ENCODE assay signal across 8 mouse cellular contexts in genomic region chr11:57518751-57519148, GRCm38 (mm10). TPM values are rescaled to one million over a fixed set of nuclear protein-coding genes. Genes with fewer than 3 reads are reported as not detected.
DNase-seq lines count a peak whose midpoint lies in the region; ATAC-seq and TF ChIP-seq lines count a peak whose summit lies in the region.

No protein-coding gene starts in this region.

- no peaks in the 10 kb centered on the region for H3K36me3 ChIP-seq in kidney, postnatal 0 days (ENCODE audit: insufficient read depth, low read length)
- peaks cover 3% of the 10 kb centered on the region; the same call in 1 of the 2 replicates for H3K36me3 ChIP-seq in embryonic facial prominence, embryonic 12.5 days
- H3K36me3 ChIP-seq in limb, embryonic 10.5 days = peaks cover 31% of the 10 kb centered on the region
- peaks cover 6% of the 10 kb centered on the region; the same call in 1 of the 2 replicates for H3K36me3 ChIP-seq in neural tube, embryonic 12.5 days

- H3K4me1 ChIP-seq in kidney, postnatal 0 days (replicated peaks; ENCODE audit: insufficient read depth, low read length) = 0 out of 2 replicates have a peak, but pooled peaks cover 3% of the 10 kb centered on the region
- H3K4me1 ChIP-seq in embryonic facial prominence, embryonic 12.5 days = peaks cover 2% of the 10 kb centered on the region; the same call in 1 of the 2 replicates
- H3K4me1 ChIP-seq in limb, embryonic 10.5 days = peaks cover 15% of the 10 kb centered on the region
- H3K4me1 ChIP-seq in neural tube, embryonic 12.5 days = peaks cover 13% of the 10 kb centered on the region

- TF ChIP-seq CTCF in kidney, postnatal 0 days (IDR thresholded peaks at IDR 0.05; ENCODE audit: low read depth) = no peak

- peak overlapping the region; percentile 83 for H3K27ac ChIP-seq in kidney, postnatal 0 days
- H3K27ac ChIP-seq in embryonic facial prominence, embryonic 12.5 days = peak overlapping the region; percentile 60; the same call in 1 of the 2 replicates
- H3K27ac ChIP-seq in limb, embryonic 10.5 days = peak overlapping the region; percentile 90
- H3K27ac ChIP-seq in neural tube, embryonic 12.5 days = 0 out of 2 replicates have a peak overlapping the region, but pooled peaks have one; percentile 28

- WGBS in kidney, postnatal 0 days = under 1% methylated on average over 15 of the region's 16 CpGs
- WGBS in embryonic facial prominence, embryonic 12.5 days = 1% methylated on average over 15 of the region's 16 CpGs
- under 1% methylated on average over 15 of the region's 16 CpGs for WGBS in limb, embryonic 10.5 days
- 0% methylated on average over 15 of the region's 16 CpGs for WGBS in neural tube, embryonic 12.5 days

- H3K27me3 ChIP-seq in kidney, postnatal 0 days (ENCODE audit: insufficient read depth, low read length) = no peaks in the 10 kb centered on the region
- H3K27me3 ChIP-seq in embryonic facial prominence, embryonic 12.5 days = no peaks in the 10 kb centered on the region
- no peaks in the 10 kb centered on the region for H3K27me3 ChIP-seq in limb, embryonic 10.5 days (ENCODE audit: low read depth, poor library complexity, severe bottlenecking)
- H3K27me3 ChIP-seq in neural tube, embryonic 12.5 days (replicated peaks) = no peaks in the 10 kb centered on the region

- DNase-seq in kidney, postnatal 0 days (ENCODE audit: low spot score) = no peak
- no peak for DNase-seq in kidney, postnatal 25 days
- no peak for DNase-seq in limb, embryonic 10.5 days (ENCODE audit: low spot score)
- no peak for DNase-seq in right cerebral cortex, postnatal 25 days
- DNase-seq in left cerebral cortex, postnatal 14 days (ENCODE audit: low spot score in 2 of 2) = no peak
- no peak for DNase-seq in left cerebral cortex, adult 8-10 months (ENCODE audit: low spot score in 2 of 2)

- no peak for ATAC-seq in kidney, postnatal 0 days (replicated peaks; ENCODE audit: low FRiP score, low read depth)
- ATAC-seq in embryonic facial prominence, embryonic 12.5 days (ENCODE audit: insufficient number of reproducible peaks, insufficient read depth, low FRiP score, low TSS enrichment) = no peak; the same call in 1 of the 2 replicates
- peak; percentile 72; the same call in 1 of the 2 replicates for ATAC-seq in neural tube, embryonic 12.5 days (ENCODE audit: low FRiP score, low read depth)

- no peaks in the 10 kb centered on the region for H3K9me3 ChIP-seq in kidney, postnatal 0 days (replicated peaks; ENCODE audit: low read length)
- no peaks in the 10 kb centered on the region for H3K9me3 ChIP-seq in embryonic facial prominence, embryonic 12.5 days
- H3K9me3 ChIP-seq in limb, embryonic 10.5 days (replicated peaks) = no peaks in the 10 kb centered on the region
- H3K9me3 ChIP-seq in neural tube, embryonic 12.5 days = no peaks in the 10 kb centered on the region

- peak overlapping the region; percentile 89 for H3K4me3 ChIP-seq in kidney, postnatal 0 days (replicated peaks; ENCODE audit: low read depth, low read length)
- H3K4me3 ChIP-seq in embryonic facial prominence, embryonic 12.5 days = peak overlapping the region; percentile 93
- peak overlapping the region; percentile 87 for H3K4me3 ChIP-seq in limb, embryonic 10.5 days
- H3K4me3 ChIP-seq in neural tube, embryonic 12.5 days = peak overlapping the region; percentile 81

- peak overlapping the region; percentile 79 for H3K9ac ChIP-seq in kidney, postnatal 0 days (ENCODE audit: low read depth, low read length)
- H3K9ac ChIP-seq in embryonic facial prominence, embryonic 12.5 days = peak overlapping the region; percentile 79
- peak overlapping the region; percentile 81 for H3K9ac ChIP-seq in neural tube, embryonic 12.5 days

- intact Hi-C loops in left cerebral cortex, postnatal 14 days (cut with DNase I) = no loop called here

- peak overlapping the region; percentile 73 for H3K4me2 ChIP-seq in kidney, postnatal 0 days (ENCODE audit: low read length)
- peak overlapping the region; percentile 74 for H3K4me2 ChIP-seq in embryonic facial prominence, embryonic 12.5 days (replicated peaks)
- peak overlapping the region; percentile 73 for H3K4me2 ChIP-seq in neural tube, embryonic 12.5 days (replicated peaks)

RNA-seq across cellular contexts. Expression of gene Mfap3, which starts 0.3 kb away (rescaled TPM):
- polyA plus RNA-seq in kidney, postnatal 0 days (2015; fragmentation: Nextera tagmentation; extraction: Ambion mirVana) = 47.3 and 53.7 TPM in 2 replicates
- polyA plus RNA-seq in embryonic facial prominence, embryonic 12.5 days (2016; fragmentation: Nextera tagmentation; extraction: Ambion mirVana) = 52.7 and 56.7 TPM in 2 replicates
- polyA plus RNA-seq in limb, embryonic 10.5 days (2016; fragmentation: Nextera tagmentation; extraction: Ambion mirVana) = 45.4 and 47.7 TPM in 2 replicates
- polyA plus RNA-seq in neural tube, embryonic 12.5 days (2016; fragmentation: Nextera tagmentation; extraction: Ambion mirVana) = 54.6 and 56.6 TPM in 2 replicates
- total RNA-seq in left cerebral cortex, postnatal 14 days (2021) = 10 to 100 TPM; 25.7 to 28.8 TPM
- 10 to 100 TPM; 19.9 to 22.1 (median 20.1) TPM for total RNA-seq in left cerebral cortex, adult 8-10 months (2022)

RNA-seq across cellular contexts. Expression of gene Fam114a2, which starts 0.3 kb away (rescaled TPM):
- polyA plus RNA-seq in kidney, postnatal 0 days (2015; fragmentation: Nextera tagmentation; extraction: Ambion mirVana) = 70.1 and 70.9 TPM in 2 replicates
- 70.1 and 74.4 TPM in 2 replicates for polyA plus RNA-seq in embryonic facial prominence, embryonic 12.5 days (2016; fragmentation: Nextera tagmentation; extraction: Ambion mirVana)
- polyA plus RNA-seq in limb, embryonic 10.5 days (2016; fragmentation: Nextera tagmentation; extraction: Ambion mirVana) = 61.0 and 67.6 TPM in 2 replicates
- 89.9 and 93.2 TPM in 2 replicates for polyA plus RNA-seq in neural tube, embryonic 12.5 days (2016; fragmentation: Nextera tagmentation; extraction: Ambion mirVana)
- total RNA-seq in left cerebral cortex, postnatal 14 days (2021) = 10 to 100 TPM; 29.7 to 33.1 TPM
- 10 to 100 TPM; 28.1 to 31.9 (median 30.5) TPM for total RNA-seq in left cerebral cortex, adult 8-10 months (2022)

Comparison
In these comparisons a context has a peak if more than half of its experiments do, and no peak if none do; other contexts are left out.
1. H3K27ac ChIP-seq: peak in every context shown above with its lines; median percentile 90 in limb, embryonic 10.5 days; 83 in kidney, postnatal 0 days; 60 in embryonic facial prominence, embryonic 12.5 days; 28 in neural tube, embryonic 12.5 days.